Mouse (Mus musculus): ENCODE results near the gene Sumo2. TPM values are rescaled to one million over a fixed set of nuclear protein-coding genes. Genes with fewer than 3 reads are reported as not detected.
A peak's percentile ranks its signal among the peaks of the same experiment; 100 is the strongest.
"Not testable (repeated sequence)": the region's sequence is repeated elsewhere in the genome, so short reads cannot be mapped to it uniquely, and the experiment has no call there.

Gene Sumo2
- polyA plus RNA-seq, 2 experiments: 543 to 942 TPM

DNA sequence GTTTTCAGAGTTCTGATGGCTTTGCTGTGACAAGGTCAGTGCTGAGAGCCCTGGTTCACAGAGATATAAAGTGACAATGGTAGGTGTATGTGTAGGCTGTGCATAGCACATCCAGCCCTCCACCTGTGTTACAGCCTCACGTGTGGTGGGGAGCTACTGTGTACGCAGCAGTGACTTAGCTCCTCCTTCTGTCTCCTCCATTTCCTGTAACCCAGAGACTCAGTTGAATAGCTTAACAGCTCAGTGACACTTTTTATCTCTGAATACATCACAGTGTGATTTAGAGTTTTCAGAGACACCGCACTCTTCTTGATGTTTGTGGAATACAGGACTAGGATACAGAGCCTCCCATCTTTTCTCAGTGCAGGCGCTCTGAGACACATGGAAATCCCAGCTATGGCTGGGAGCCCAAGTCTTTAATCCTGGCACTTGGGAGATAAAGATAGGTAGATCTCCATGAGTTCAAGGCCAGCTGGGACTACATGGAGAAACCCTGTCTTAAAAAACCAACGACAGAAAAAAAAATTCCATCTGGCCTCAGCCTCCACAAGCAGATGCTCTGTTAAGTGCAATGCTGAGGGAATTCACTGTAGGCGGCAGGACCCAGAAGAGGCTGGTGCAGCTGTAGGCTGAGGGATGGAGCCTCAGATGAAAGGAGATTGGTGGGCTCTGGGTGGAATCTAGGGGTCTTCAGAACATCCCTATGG lies 54.4 kb downstream of the Sumo2 start:
- Histone ChIP-seq H3K4me3 (replicated peaks; ENCODE audit: low read length) (no peak overlapping the region), H3K9me3 (ENCODE audit: control insufficient read depth, low read length) (no peaks in the 10 kb centered on the region), H3K27me3 (ENCODE audit: control insufficient read depth, insufficient read depth, low read length) (no peaks in the 10 kb centered on the region), H3K36me3 (ENCODE audit: control insufficient read depth, insufficient read depth, low read length) (no peaks in the 10 kb centered on the region), H3K4me1 (ENCODE audit: control insufficient read depth, insufficient read depth, low read length) (no peaks in the 10 kb centered on the region), H3K9ac (ENCODE audit: low read depth, low read length, severe bottlenecking) (no peak overlapping the region), H3K27ac (replicated peaks; ENCODE audit: low read depth, low read length) (no peak overlapping the region), H3K4me2 (replicated peaks; ENCODE audit: low read depth, low read length, severe bottlenecking) (no peak overlapping the region)
- ATAC-seq (ENCODE audit: low FRiP score, low read depth) (no peak), DNase-seq (ENCODE audit: low spot score) (no peak)
- 84% methylated on average over 6 of the region's 6 CpGs for WGBS
- no peak for TF ChIP-seq POLR2A (IDR thresholded peaks at IDR 0.05; ENCODE audit: borderline replicate concordance, extremely low read depth, insufficient read depth, insufficient read length)

GRCm38 (mm10) chr11:115478296-115478938 lies 57.7 kb downstream of the Sumo2 start:
- Histone ChIP-seq H3K4me1 (ENCODE audit: control insufficient read depth, insufficient read depth, low read length) (peaks cover 8% of the 10 kb centered on the region; the same call in 1 of the 2 replicates), H3K27ac (replicated peaks; ENCODE audit: low read depth, low read length) (no peak overlapping the region), H3K9ac (ENCODE audit: low read depth, low read length, severe bottlenecking) (no peak overlapping the region), H3K4me2 (replicated peaks; ENCODE audit: low read depth, low read length, severe bottlenecking) (no peak overlapping the region), H3K27me3 (ENCODE audit: control insufficient read depth, insufficient read depth, low read length) (no peaks in the 10 kb centered on the region), H3K4me3 (replicated peaks; ENCODE audit: low read length) (no peak overlapping the region), H3K36me3 (ENCODE audit: control insufficient read depth, insufficient read depth, low read length) (no peaks in the 10 kb centered on the region), H3K9me3 (ENCODE audit: control insufficient read depth, low read length) (no peaks in the 10 kb centered on the region)
- DNase-seq (ENCODE audit: low spot score) (no peak), ATAC-seq (ENCODE audit: low FRiP score, low read depth) (no peak)
- WGBS: 86% methylated on average over 9 of the region's 9 CpGs
- no peak for TF ChIP-seq POLR2A (IDR thresholded peaks at IDR 0.05; ENCODE audit: borderline replicate concordance, extremely low read depth, insufficient read depth, insufficient read length)

DNA sequence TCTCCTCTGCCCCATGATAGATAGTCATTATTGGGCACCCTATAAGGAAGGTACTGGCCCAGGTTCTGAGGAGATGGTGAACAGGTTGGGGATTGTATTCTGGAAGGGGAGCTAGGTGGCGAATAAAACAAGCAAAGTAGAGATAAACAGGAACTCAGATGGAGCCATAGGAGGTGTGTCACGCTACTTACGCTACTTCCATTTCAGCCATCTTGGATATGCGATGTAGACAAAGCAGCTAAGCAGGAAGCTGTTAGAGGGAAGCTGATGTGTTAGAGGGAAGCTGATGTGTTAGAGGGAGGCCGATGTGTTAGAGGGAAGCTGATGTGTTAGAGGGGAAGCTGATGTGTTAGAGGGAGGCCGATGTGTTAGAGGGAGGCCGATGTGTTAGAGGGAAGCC lies 58.7 kb downstream of the Sumo2 start:
- not testable (repeated sequence) for H3K4me2 ChIP-seq (replicated peaks; ENCODE audit: low read depth, low read length, severe bottlenecking); ATAC-seq (ENCODE audit: low FRiP score, low read depth); H3K27ac ChIP-seq (replicated peaks; ENCODE audit: low read depth, low read length); H3K9me3 ChIP-seq (ENCODE audit: control insufficient read depth, low read length); H3K36me3 ChIP-seq (ENCODE audit: control insufficient read depth, insufficient read depth, low read length); H3K27me3 ChIP-seq (ENCODE audit: control insufficient read depth, insufficient read depth, low read length); H3K4me1 ChIP-seq (ENCODE audit: control insufficient read depth, insufficient read depth, low read length); H3K4me3 ChIP-seq (replicated peaks; ENCODE audit: low read length); DNase-seq (ENCODE audit: low spot score)
- 0 out of 2 replicates have a peak overlapping the region, but pooled peaks have one; percentile 16 for H3K9ac ChIP-seq (ENCODE audit: low read depth, low read length, severe bottlenecking)
- WGBS: 84% methylated on average over 7 of the region's 7 CpGs

DNA sequence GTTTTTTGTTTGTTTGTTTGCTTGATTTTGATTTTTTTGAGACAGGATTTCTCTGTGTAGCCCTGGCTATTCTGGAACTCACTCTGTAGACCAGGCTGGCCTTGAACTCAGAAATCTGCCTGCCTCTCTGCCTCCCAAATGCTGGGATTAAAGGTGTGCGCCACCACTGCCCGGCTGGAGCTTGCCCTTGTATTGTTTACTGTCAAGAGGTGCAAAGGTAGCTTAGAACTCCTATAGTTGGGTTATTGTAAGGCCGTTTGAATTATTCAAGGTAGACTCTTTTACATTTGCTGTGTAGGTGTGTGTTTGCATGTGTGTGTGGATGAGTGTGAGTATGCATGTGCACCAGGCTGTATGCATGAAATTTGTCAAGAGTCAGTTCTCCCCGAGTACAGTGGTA lies 59.4 kb downstream of the Sumo2 start:
- H3K27me3 ChIP-seq (ENCODE audit: control insufficient read depth, insufficient read depth, low read length); H3K36me3 ChIP-seq (ENCODE audit: control insufficient read depth, insufficient read depth, low read length); H3K4me1 ChIP-seq (ENCODE audit: control insufficient read depth, insufficient read depth, low read length); H3K4me3 ChIP-seq (replicated peaks; ENCODE audit: low read length); H3K9ac ChIP-seq (ENCODE audit: low read depth, low read length, severe bottlenecking); DNase-seq (ENCODE audit: low spot score); H3K27ac ChIP-seq (replicated peaks; ENCODE audit: low read depth, low read length); H3K9me3 ChIP-seq (ENCODE audit: control insufficient read depth, low read length); ATAC-seq (ENCODE audit: low FRiP score, low read depth): not testable (repeated sequence)
- 75% methylated on average over 4 of the region's 4 CpGs for WGBS
- H3K4me2 ChIP-seq (replicated peaks; ENCODE audit: low read depth, low read length, severe bottlenecking): peak overlapping the region; percentile 92

GRCm38 (mm10) chr11:115475758-115476237 lies 60.3 kb downstream of the Sumo2 start:
- H3K36me3 ChIP-seq (ENCODE audit: control insufficient read depth, insufficient read depth, low read length): no peaks in the 10 kb centered on the region
- H3K9me3 ChIP-seq (ENCODE audit: control insufficient read depth, low read length): no peaks in the 10 kb centered on the region
- peak overlapping the region; percentile 86 for H3K4me3 ChIP-seq (replicated peaks; ENCODE audit: low read length)
- H3K4me2 ChIP-seq (replicated peaks; ENCODE audit: low read depth, low read length, severe bottlenecking): peak overlapping the region; percentile 92
- H3K9ac ChIP-seq (ENCODE audit: low read depth, low read length, severe bottlenecking): peak overlapping the region; percentile 77
- DNase-seq (ENCODE audit: low spot score): no peak
- ATAC-seq (ENCODE audit: low FRiP score, low read depth): no peak
- peaks cover 9% of the 10 kb centered on the region; the same call in 1 of the 2 replicates for H3K4me1 ChIP-seq (ENCODE audit: control insufficient read depth, insufficient read depth, low read length)
- no peak overlapping the region for H3K27ac ChIP-seq (replicated peaks; ENCODE audit: low read depth, low read length)
- H3K27me3 ChIP-seq (ENCODE audit: control insufficient read depth, insufficient read depth, low read length): no peaks in the 10 kb centered on the region
- no peak for TF ChIP-seq POLR2A (IDR thresholded peaks at IDR 0.05; ENCODE audit: borderline replicate concordance, extremely low read depth, insufficient read depth, insufficient read length)
- 4% methylated on average over 28 of the region's 28 CpGs for WGBS
